Mouse (Mus musculus) liver, embryonic 16.5 days (tissue): ENCODE data around the gene Wee2. TPM values are rescaled to one million over a fixed set of nuclear protein-coding genes. Genes with fewer than 3 reads are reported as not detected.

Experiments used
- ATAC-seq: fragments of 200-750 bp; cut with Nextera tagmentation; 2 replicates; pipeline ENCODE4 v1.8.0; 2017; ENCODE audit warnings: low read depth, mild to moderate bottlenecking, moderate number of reproducible peaks, moderate library complexity
- H3K27ac ChIP-seq: fragments of 300-500 bp; sonication (generic); 2 replicates; pipeline ENCODE4 v1.5.1; 2014; ENCODE audit warnings: mild to moderate bottlenecking, low read length
- H3K27me3 ChIP-seq: fragments of 300-500 bp; sonication (generic); 2 replicates; pipeline ENCODE4 v1.6.1; 2014; ENCODE audit warnings: low read depth, low read length, mixed read lengths; ENCODE audit not compliant: control insufficient read depth, insufficient read depth
- H3K36me3 ChIP-seq: fragments of 300-500 bp; sonication (generic); 2 replicates; pipeline ENCODE4 v1.6.1; 2014; ENCODE audit warnings: mild to moderate bottlenecking; ENCODE audit not compliant: control insufficient read depth, insufficient read depth
- H3K4me1 ChIP-seq: fragments of 300-500 bp; sonication (generic); 2 replicates; pipeline ENCODE4 v1.6.1; 2014; ENCODE audit warnings: low read depth, low read length, mixed read lengths; ENCODE audit not compliant: control insufficient read depth
- H3K4me2 ChIP-seq: fragments of 300-500 bp; sonication (generic); 2 replicates; pipeline ENCODE4 v1.6.1; 2014; ENCODE audit warnings: low read depth, low read length, mixed read lengths
- H3K4me3 ChIP-seq: fragments of 300-500 bp; sonication (generic); 2 replicates; pipeline ENCODE4 v1.5.1; 2014; ENCODE audit warnings: low read depth, mild to moderate bottlenecking, low read length
- H3K9ac ChIP-seq: fragments of 300-500 bp; sonication (generic); 2 replicates; pipeline ENCODE4 v1.6.1; 2014; ENCODE audit warnings: low read depth, low read length
- H3K9me3 ChIP-seq: fragments of 300-500 bp; sonication (generic); replicated peaks from 2 replicates; pipeline ENCODE4 v1.6.1; 2016; ENCODE audit warnings: low read length; ENCODE audit not compliant: control insufficient read depth
- WGBS: fragments of 180-500 bp; shearing (Covaris S2); extraction: QIAGEN DNeasy Blood & Tissue Kit; methylation state at CpG from one replicate; pipeline ENCODE4 v1.1.7; 2014; ENCODE audit not compliant: insufficient replicate concordance; 5-methylcytosine and 5-hydroxymethylcytosine counted together
- polyA plus RNA-seq: library from polyadenylated mRNA; unstranded; fragments of >200 nt; fragmentation: Nextera tagmentation; extraction: Ambion mirVana; gene quantifications from 2 replicates; pipeline ENCODE4 v1.2.1, GENCODE M21; 2015

Wee2 gene
- polyA plus RNA-seq, 1 experiment from 2014 or later: not detected

GRCm38 (mm10) chr6:40418386-40418785 lies 20.5 kb upstream of the Wee2 start:
- no peak overlapping the region for H3K4me2 ChIP-seq
- ATAC-seq: no peak
- H3K27me3 ChIP-seq: no peaks in the 10 kb centered on the region
- H3K36me3 ChIP-seq: no peaks in the 10 kb centered on the region
- no peaks in the 10 kb centered on the region for H3K9me3 ChIP-seq
- no peak overlapping the region for H3K4me3 ChIP-seq
- H3K9ac ChIP-seq: no peak overlapping the region
- WGBS: 79% methylated on average over 4 of the region's 4 CpGs
- no peaks in the 10 kb centered on the region for H3K4me1 ChIP-seq
- H3K27ac ChIP-seq: no peak overlapping the region

- Histone ChIP-seq H3K4me2 (no peak overlapping the region), H3K9ac (no peak overlapping the region), H3K36me3 (no peaks in the 10 kb centered on the region), H3K9me3 (no peaks in the 10 kb centered on the region), H3K4me3 (no peak overlapping the region), H3K4me1 (no peaks in the 10 kb centered on the region), H3K27ac (no peak overlapping the region), H3K27me3 (no peaks in the 10 kb centered on the region)
- ATAC-seq: no peak
- WGBS: 78% methylated on average over 6 of the region's 6 CpGs
These were observed 17.8 kb upstream of the Wee2 start for GRCm38 (mm10) chr6:40421099-40421498.

GRCm38 (mm10) chr6:40423013-40423412 lies 15.9 kb upstream of the Wee2 start:
- Histone ChIP-seq H3K9me3 (no peaks in the 10 kb centered on the region), H3K4me2 (no peak overlapping the region), H3K9ac (no peak overlapping the region), H3K27ac (no peak overlapping the region), H3K4me3 (no peak overlapping the region), H3K27me3 (no peaks in the 10 kb centered on the region), H3K4me1 (no peaks in the 10 kb centered on the region), H3K36me3 (no peaks in the 10 kb centered on the region)
- no peak for ATAC-seq
- 62% methylated on average over 1 of the region's 1 CpGs for WGBS

GRCm38 (mm10) chr6:40423774-40424173 lies 15.1 kb upstream of the Wee2 start:
- H3K4me2 ChIP-seq: no peak overlapping the region
- no peak for ATAC-seq
- WGBS: 64% methylated on average over 1 of the region's 1 CpGs

GRCm38 (mm10) chr6:40427441-40427840 lies 11.4 kb upstream of the Wee2 start:
- Histone ChIP-seq H3K9ac (no peak overlapping the region), H3K27ac (no peak overlapping the region), H3K4me1 (peaks cover 2% of the 10 kb centered on the region), H3K9me3 (no peaks in the 10 kb centered on the region), H3K27me3 (no peaks in the 10 kb centered on the region), H3K36me3 (no peaks in the 10 kb centered on the region), H3K4me3 (no peak overlapping the region), H3K4me2 (no peak overlapping the region)
- ATAC-seq: no peak
- 62% methylated on average over 7 of the region's 7 CpGs for WGBS

More at GRCm38 (mm10) chr6:40423774-40424173, 15.1 kb upstream of the Wee2 start:
- Histone ChIP-seq H3K4me1 (no peaks in the 10 kb centered on the region), H3K9ac (no peak overlapping the region), H3K27ac (no peak overlapping the region), H3K4me3 (no peak overlapping the region), H3K27me3 (no peaks in the 10 kb centered on the region), H3K9me3 (no peaks in the 10 kb centered on the region), H3K36me3 (no peaks in the 10 kb centered on the region)

- no peak for ATAC-seq
- Histone ChIP-seq H3K4me3 (no peak overlapping the region), H3K36me3 (no peaks in the 10 kb centered on the region), H3K9me3 (no peaks in the 10 kb centered on the region), H3K9ac (no peak overlapping the region), H3K4me1 (peaks cover 2% of the 10 kb centered on the region), H3K27me3 (no peaks in the 10 kb centered on the region), H3K4me2 (no peak overlapping the region), H3K27ac (no peak overlapping the region)
- WGBS: 56% methylated on average over 3 of the region's 3 CpGs
These were observed 10.2 kb upstream of the Wee2 start for GRCm38 (mm10) chr6:40428696-40429095.

- Histone ChIP-seq H3K4me2 (no peak overlapping the region), H3K9ac (no peak overlapping the region), H3K4me1 (peaks cover 2% of the 10 kb centered on the region), H3K9me3 (no peaks in the 10 kb centered on the region), H3K4me3 (no peak overlapping the region), H3K27ac (no peak overlapping the region), H3K36me3 (no peaks in the 10 kb centered on the region), H3K27me3 (peaks cover 4% of the 10 kb centered on the region)
- ATAC-seq: peak; percentile 70
- 60% methylated on average over 4 of the region's 4 CpGs for WGBS
These were observed 9.4 kb upstream of the Wee2 start for GRCm38 (mm10) chr6:40429521-40429931.

GRCm38 (mm10) chr6:40430251-40430650 lies 8.6 kb upstream of the Wee2 start:
- Histone ChIP-seq H3K36me3 (no peaks in the 10 kb centered on the region), H3K4me3 (no peak overlapping the region), H3K9ac (no peak overlapping the region), H3K4me2 (no peak overlapping the region), H3K4me1 (peaks cover 2% of the 10 kb centered on the region), H3K27me3 (peaks cover 11% of the 10 kb centered on the region), H3K27ac (no peak overlapping the region), H3K9me3 (no peaks in the 10 kb centered on the region)
- 37% methylated on average over 3 of the region's 3 CpGs for WGBS
- ATAC-seq: no peak

GRCm38 (mm10) chr6:40430878-40431277 lies 8.0 kb upstream of the Wee2 start:
- Histone ChIP-seq H3K4me1 (peaks cover 2% of the 10 kb centered on the region), H3K27ac (no peak overlapping the region), H3K36me3 (no peaks in the 10 kb centered on the region), H3K4me3 (no peak overlapping the region), H3K27me3 (peaks cover 17% of the 10 kb centered on the region), H3K9me3 (no peaks in the 10 kb centered on the region), H3K4me2 (no peak overlapping the region), H3K9ac (no peak overlapping the region)
- WGBS: 40% methylated on average over 3 of the region's 3 CpGs
- no peak for ATAC-seq
